Mouse (Mus musculus): ENCODE measurements around the gene Itgb3.

Itgb3 gene

GRCm38 (mm10) chr11:104582630-104583364 lies 25.0 kb upstream of the Itgb3 start:
- DNase-seq (ENCODE audit: low spot score): no peak

GRCm38 (mm10) chr11:104585495-104585894 lies 22.3 kb upstream of the Itgb3 start:
- DNase-seq (ENCODE audit: low spot score): no peak

GRCm38 (mm10) chr11:104587904-104588303 lies 19.9 kb upstream of the Itgb3 start:
- DNase-seq (ENCODE audit: low spot score): no peak

GRCm38 (mm10) chr11:104588513-104588912 lies 19.3 kb upstream of the Itgb3 start:
- DNase-seq (ENCODE audit: low spot score): no peak

- no peak for DNase-seq (ENCODE audit: low spot score)
These were observed 18.2 kb upstream of the Itgb3 start for GRCm38 (mm10) chr11:104589570-104589969.

GRCm38 (mm10) chr11:104590148-104590547 lies 17.7 kb upstream of the Itgb3 start:
- DNase-seq (ENCODE audit: low spot score): peak; percentile 60

GRCm38 (mm10) chr11:104592066-104592835 lies 15.5 kb upstream of the Itgb3 start:
- DNase-seq (ENCODE audit: low spot score): peak; percentile 51

GRCm38 (mm10) chr11:104596365-104596764 lies 11.4 kb upstream of the Itgb3 start:
- DNase-seq (ENCODE audit: low spot score): no peak

GRCm38 (mm10) chr11:104599265-104599945 lies 8.4 kb upstream of the Itgb3 start:
- DNase-seq (ENCODE audit: low spot score): peak; percentile 15

- no peak for DNase-seq (ENCODE audit: low spot score)
These were observed 7.1 kb upstream of the Itgb3 start for GRCm38 (mm10) chr11:104600675-104601074.

- no peak for DNase-seq (ENCODE audit: low spot score)
These were observed 3.6 kb upstream of the Itgb3 start for GRCm38 (mm10) chr11:104604192-104604591.

- DNase-seq (ENCODE audit: low spot score): no peak
These were observed 585 bp downstream of the Itgb3 start for GRCm38 (mm10) chr11:104608249-104608920.

GRCm38 (mm10) chr11:104609033-104609684 lies 1.4 kb downstream of the Itgb3 start:
- no peak for DNase-seq (ENCODE audit: low spot score)

GRCm38 (mm10) chr11:104609733-104610132 lies 1.9 kb downstream of the Itgb3 start:
- DNase-seq (ENCODE audit: low spot score): no peak

- no peak for DNase-seq (ENCODE audit: low spot score)
These were observed 3.9 kb downstream of the Itgb3 start for GRCm38 (mm10) chr11:104611579-104612151.

GRCm38 (mm10) chr11:104613551-104613950 lies 5.8 kb downstream of the Itgb3 start:
- no peak for DNase-seq (ENCODE audit: low spot score)

- DNase-seq (ENCODE audit: low spot score): no peak
These were observed 6.3 kb downstream of the Itgb3 start for GRCm38 (mm10) chr11:104614130-104614529.

- no peak for DNase-seq (ENCODE audit: low spot score)
These were observed 8.4 kb downstream of the Itgb3 start for GRCm38 (mm10) chr11:104616182-104616581.

GRCm38 (mm10) chr11:104618638-104619076 lies 10.9 kb downstream of the Itgb3 start:
- DNase-seq (ENCODE audit: low spot score): peak; percentile 31

- no peak for DNase-seq (ENCODE audit: low spot score)
These were observed 11.6 kb downstream of the Itgb3 start for GRCm38 (mm10) chr11:104619084-104620022.

All from ovary, postnatal 36 days (tissue).